Mouse (Mus musculus) skeletal muscle tissue, adult 2 months (tissue): Measurements from ENCODE around the gene Foxn3.

Experiments
- DNase-seq: peaks from one replicate; pipeline ENCODE4 v3.0.0-alpha.2; 2012; ENCODE audit warnings: low read depth, low spot score

Gene Foxn3

DNA sequence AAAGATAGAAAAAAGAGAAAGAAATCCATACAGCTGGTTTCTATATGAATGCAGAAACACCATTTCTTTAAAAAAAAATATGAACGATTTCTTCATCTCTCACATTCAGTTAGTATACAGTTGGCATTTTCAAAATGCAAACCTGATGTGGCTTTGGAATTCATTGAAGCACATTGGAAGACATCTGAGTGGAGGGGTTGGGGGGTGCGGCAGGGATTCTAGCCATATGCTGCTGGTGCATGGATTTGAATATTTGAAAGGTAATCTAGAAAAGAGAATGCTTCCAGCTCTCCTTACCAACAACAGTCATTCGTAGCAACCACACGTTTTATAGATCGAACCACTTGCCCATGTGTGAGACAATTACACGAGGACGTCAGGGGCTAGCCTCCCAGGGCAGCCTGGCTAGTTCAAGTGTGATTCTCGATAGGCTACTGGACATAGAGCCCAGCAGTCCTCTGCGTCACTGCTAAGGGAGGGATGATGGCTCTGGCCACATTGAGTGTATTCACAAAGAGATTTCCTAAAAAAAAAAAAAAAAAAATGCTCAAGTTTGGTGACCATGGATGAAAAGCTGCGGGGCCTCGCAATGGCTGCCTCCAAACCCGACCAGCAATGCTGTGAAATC lies 96.0 kb downstream of the Foxn3 start:
- no peak for DNase-seq

DNA sequence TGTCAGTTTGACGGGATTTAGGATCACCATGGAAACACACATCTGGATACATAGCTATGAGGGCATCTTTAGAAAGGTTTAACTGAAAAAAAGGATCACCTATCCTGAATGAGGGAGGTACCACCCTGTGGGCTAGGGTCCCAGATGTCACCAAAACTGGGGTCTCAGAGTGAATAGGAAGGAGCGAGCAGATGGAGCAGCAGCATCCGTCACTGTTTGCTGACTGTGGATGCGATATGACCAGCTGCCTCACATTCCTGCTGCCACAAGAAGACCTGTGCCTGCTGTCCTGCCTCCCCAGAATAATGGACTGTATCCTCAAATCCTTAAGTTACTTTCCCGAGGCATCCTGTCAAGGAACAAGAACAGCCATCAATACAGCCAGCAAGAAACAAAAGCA lies 97.0 kb downstream of the Foxn3 start:
- DNase-seq = no peak

DNA sequence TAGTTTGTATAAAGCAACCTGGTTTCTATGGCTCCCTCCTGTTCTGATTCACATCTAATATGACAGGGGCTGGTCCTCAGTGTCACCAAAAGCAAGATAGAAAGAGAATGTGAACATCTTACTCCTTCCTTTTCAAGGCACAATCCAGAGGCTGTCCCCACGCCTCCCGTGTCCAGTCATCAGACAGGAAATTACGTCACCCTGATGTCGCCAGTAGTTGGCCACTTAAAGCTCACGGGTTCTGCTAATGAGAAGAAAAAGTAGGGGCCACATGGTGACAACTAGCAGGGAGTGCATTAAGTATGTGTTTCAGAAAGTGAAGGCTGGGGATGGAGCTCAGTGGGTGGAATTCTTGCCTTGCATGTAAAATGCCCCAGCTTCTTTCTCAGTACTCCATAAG lies 99.1 kb downstream of the Foxn3 start:
- no peak for DNase-seq

DNA sequence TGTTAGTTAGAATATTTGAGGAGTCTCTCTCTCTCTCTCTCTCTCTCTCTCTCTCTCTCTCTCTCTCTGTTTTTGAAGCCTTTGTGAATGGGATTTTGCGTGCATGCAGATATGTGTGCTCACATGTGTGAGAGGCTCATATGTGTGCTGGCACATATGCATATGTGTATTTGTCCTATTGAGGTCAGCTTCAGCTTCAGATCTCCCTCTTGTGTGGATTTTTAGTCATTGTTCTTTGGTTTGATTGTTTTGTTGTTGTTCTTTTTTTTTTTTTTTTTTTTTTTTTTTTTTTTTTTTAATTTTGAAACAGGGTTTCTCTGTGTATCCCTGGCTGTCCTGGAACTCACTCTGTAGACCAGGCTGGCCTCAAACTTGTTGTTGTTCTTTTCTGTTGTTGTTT lies 100.5 kb downstream of the Foxn3 start:
- no peak for DNase-seq

DNA sequence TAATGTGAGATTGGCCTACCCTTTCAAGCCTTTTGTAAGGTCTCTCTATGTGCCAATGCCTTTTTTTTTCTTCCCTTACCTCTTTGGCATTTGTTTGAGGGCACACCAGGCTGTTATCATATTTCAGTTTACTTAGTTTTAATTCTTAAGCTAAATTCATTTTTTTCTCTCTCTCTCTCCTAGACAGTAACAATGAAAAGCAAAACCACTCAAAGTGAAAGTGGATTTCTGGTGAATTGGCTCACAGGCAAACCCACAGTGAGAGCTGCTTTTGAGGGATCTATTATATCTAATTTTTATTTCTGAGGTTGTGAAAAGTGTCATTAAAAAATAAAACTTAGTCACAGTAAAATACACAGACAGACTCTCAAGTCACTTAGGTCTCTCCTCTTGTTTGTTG lies 101.1 kb downstream of the Foxn3 start:
- DNase-seq = no peak

DNA sequence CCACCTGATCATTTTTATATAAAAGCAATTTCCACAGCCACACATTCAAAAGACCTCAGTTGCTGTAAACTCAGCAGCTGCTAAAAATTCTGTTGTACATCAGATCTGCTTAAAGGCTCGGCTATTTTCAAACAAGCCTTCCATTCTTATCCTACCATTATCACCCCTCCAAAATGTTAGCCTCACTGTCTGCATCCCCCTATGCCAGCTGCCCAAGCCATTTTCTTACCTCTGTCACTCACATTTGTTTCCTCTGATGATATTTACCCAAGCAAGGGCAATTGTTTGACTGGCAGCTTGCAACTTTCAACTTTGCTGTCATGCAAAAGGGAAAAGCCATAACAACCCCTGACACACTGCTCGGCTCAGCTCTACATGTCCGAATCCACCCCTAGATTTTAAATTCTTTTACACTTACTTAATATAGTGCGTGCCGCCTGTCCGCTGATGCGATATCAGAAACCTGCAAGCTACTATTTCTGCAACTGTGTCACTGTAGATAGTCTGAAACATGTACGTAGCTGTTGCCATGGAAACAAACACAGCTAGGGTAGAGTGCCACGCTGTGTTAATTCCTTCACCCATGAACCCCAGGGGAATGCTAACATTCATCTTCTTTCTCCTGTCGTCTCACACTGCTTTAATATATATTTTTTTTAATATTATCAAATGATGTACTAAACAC lies 105.7 kb downstream of the Foxn3 start:
- peak; percentile 25 for DNase-seq

DNA sequence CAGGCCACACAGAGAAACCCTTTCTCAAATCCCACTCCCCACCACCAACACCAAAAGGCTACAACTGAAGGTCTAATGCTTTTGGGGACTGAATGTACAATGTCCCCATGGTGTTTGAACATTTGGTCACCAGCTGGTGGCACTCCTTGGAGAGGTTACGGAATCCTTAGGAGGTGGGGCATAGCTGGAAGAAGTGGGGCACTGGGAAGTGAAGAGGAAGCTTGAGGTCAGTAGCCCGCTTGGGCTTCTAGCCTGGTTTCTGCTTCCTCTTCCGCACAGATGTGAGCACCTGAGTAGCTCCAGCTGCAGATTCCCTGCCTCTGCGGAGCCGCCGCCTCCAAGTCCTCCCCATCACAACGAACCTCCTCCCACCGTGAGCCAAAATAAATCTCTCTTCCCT lies 107.8 kb downstream of the Foxn3 start:
- DNase-seq = no peak

DNA sequence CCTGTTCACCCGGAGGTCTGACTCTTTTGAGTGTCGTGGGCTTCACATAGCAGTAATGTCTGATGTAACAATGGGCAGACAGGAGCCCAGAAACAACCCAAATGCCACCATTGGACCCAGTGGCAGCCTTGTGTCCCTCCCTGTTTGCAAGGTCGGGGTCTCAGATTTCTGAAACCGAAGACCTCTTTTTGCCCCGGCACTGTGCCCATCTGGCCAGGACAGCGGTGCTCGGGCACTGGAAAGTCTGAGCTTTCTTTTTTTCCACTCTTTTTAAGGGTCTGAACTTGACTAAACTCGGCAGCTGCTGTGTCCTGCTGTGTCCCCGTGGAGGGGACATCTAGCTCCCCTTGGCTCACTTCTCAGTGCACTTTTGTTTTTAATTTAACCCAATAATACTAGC lies 109.0 kb downstream of the Foxn3 start:
- peak; percentile 48 for DNase-seq

DNA sequence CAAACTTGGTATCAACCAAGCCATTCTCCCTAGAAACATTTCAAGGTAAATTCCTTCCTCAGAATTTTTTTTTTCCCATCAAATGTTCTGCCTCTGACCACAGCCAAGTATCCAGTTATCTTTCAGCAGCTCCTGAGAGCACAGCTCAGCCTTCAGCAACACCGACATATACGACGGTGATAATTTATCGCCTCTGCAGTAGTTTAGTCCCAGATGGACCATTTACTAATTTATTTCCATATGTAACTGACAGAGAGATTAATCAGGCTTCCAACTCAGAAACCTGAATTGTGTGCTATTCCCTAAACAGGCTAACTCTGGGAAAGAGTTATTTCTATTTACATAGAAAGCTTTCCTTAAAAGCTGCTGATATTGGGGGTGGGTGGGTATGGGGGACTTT lies 109.6 kb downstream of the Foxn3 start:
- DNase-seq = no peak

DNA sequence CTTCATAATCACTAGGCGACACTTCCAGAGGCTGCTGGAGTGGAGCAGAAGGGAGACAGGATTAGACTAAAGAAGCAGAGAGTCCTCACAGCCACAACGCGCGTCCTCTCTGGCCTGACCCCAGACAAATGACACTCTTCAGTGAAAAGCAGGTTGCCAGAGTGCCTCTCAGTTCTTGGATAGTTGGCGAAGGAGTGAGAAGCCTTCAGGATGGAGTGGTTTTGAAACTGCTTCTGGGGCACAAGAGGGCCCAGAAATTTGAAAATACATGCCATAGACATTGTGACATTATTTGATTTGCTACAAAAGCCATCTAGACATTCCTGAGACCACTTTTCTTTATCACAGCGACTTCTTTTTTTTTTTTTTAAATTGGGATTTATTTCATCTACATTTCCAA lies 113.3 kb downstream of the Foxn3 start:
- no peak for DNase-seq

DNA sequence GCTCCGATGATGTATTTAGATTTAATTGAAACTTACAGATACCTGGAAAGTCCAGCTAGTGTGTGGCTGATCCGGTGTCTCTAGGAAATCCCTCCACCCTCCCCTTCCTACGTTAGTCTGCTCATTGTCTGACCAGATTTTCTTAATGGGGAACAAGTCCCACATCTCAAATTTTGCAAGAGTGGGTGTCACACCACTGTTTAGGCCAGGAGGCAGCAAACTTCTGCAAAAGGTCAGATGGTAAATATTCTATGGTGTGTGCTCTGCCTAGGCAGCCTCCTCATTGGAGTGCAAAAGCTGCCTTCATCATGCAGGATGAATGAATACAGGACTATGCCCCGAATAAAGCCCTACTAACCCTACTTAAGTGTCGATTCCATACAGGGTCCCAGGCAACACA lies 115.6 kb downstream of the Foxn3 start:
- DNase-seq = no peak

DNA sequence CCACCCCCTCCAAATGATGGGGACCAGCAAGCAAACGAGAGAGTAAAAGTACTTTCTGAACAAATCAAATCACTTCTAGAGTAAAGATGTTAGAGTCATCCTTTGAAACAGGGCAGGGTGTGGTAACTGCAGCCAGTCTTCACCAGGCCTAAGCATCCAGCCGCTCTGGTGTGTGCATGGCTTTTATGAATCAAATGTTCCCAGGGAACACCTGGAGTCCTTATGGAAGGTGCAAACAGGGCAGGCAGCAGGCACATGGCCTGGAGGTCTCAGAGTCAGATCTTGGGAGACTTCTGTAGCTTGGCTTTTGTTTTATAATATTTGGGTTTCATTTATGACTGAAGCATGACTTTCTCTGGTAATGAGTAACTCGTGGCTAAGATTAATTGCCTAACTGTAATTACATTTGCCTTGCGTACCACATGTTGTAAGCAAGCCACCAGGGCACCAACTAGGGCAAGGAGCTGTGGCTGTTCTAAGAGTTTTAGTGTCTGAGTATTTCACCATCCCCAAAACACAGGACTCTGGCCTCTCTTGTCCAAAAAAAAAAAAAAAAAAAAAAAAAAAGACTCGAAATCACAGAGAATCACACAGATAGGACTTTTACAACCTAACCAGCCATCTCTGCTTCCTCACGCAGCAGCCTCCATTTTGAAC lies 118.2 kb downstream of the Foxn3 start:
- DNase-seq = no peak

DNA sequence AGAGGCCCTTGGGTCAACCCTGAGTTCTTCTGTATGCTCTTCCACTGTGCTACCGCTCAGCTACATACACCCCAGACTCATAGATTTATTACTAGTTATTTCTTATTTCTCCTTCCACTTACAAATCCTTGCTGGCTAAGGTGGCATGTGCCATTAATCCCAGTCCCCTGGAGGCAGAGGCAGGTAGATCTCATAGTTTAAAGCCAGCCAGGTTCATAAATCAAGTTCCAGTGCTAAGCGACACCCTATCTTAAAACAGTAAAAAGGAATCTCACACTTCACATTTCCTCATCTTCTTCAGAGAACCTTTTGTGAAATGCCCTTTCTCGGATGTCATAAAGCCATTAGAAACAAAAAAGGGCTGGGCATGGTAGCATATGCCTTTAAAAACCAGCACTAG lies 120.6 kb downstream of the Foxn3 start:
- DNase-seq = no peak

DNA sequence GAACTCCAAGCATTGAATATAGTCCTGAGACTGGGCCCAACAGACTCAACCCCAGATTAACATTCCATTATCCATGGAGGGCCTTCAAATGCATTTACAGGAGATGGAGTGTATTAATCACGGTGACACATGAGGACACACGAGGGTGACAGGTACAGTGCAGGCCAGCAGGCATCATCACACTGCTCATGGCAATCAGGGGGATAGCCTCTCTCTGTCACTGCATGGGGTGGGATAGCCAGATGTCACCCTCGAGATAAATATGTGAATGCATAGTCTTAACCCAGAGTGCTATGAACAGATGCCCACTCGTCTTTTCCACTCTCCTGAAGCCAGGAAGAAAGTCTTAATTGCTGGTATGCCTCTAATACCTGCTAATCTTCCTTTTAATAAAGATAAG lies 122.4 kb downstream of the Foxn3 start:
- DNase-seq = no peak

DNA sequence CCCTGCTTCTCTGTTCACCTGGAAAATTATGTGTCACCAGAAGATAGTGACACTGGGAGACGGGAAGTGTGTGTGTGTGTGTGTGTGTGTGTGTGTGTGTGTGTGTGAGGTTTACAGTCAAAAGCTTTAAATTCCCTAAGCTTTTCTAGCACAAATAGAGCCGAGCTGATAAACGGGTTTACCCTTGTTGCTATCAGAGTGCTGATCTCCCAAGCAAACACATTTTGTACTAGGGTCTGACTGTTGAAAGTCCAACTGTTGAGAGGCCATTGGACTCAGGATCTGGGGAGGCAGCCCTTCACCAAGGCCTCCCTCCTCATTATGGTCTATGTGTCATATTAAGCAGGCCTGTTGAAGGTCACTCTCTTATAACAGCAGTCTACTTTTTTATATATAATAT lies 123.4 kb downstream of the Foxn3 start:
- DNase-seq = no peak

DNA sequence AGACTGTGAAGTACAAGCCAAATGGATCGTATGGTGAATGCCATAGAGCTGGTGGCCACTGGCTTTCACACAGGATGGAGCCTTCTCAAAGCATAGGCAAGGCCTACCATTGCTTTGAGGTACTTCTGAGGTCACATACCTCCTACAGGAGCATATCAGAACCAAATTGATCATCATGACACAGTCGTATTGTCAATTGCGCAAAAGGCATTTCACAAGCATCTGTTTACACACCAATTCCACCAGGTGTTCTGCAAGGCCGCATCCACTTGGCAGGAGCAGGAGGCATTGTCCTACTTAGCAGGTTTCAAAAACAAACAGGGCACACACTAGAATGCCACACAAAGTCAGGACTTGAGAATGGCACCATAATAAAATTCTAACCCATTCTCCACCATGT lies 128.2 kb downstream of the Foxn3 start:
- DNase-seq = no peak

DNA sequence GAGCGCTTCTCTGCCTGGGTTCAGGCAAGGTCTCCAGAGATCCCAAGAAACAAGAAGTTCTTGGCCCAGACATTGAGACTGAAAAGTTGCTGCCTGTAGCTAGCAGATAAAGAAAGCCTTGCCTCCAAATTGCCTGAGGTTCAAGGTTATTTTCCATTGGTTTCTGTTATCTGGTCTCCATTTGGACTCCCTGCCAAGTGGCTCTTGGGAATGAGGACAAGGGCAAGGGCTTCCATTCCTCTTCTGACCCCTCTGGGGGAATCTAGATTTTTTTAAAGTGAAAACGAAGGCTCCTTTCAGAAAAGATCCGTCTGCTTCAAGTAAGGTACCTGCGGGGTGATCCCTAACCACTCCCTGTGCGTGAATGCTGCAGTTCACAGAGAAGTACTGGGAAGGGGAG lies 130.0 kb downstream of the Foxn3 start:
- DNase-seq = no peak

DNA sequence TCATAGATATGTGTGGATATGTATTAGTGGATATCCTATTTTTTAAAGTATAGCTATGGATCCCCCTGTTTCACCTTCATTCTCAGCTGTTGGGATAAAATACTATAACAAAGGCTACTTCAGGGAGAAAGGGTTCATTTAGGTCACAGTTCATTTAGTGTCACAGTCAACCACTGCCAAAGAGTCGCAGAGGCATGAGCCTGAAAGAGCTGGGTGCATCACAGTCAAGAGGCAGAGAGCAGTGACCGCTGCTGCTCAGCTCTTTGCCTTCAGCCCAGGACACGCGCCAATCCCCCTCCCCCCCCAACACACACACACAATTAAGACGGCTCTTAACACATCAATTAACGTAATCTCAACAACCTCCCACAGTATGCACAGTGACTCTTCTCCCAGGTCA lies 131.8 kb downstream of the Foxn3 start:
- DNase-seq = no peak

DNA sequence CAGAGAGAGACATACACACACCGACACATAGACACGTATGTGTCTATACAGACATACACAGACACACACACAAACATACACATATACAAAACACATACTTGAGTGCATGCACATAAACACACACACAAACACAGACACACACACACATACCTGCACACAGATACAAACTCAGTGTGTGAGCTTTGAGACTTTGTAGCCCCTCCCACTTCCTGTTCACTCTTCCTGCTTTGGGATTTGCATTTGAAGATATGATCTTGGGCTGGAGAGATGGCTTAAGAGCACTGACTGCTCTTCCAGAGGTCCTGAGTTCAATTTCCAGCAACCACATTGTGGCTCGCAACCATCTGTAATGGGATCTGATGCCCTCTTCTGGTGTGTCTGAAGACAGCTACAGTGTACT lies 132.4 kb downstream of the Foxn3 start:
- DNase-seq = no peak

DNA sequence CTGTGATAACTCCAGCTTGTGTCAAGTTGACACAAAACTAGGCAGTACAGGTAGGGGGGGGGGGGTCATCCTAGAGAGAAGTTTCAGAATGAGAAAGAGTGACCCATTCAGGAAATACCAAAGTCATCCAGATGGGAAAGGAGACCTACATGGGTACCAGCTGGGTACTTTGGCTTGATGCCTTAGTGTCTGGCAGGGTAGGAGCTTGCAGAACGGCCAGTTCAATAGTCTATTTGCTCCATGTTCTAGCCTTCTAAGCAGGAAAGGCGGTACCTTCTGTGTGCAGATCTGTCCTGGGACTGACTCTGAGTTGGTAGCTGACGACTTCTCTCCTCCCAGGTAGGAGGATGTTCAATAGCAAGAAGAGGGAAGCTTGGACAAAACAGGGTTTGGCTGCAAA lies 134.3 kb downstream of the Foxn3 start:
- no peak for DNase-seq

DNA sequence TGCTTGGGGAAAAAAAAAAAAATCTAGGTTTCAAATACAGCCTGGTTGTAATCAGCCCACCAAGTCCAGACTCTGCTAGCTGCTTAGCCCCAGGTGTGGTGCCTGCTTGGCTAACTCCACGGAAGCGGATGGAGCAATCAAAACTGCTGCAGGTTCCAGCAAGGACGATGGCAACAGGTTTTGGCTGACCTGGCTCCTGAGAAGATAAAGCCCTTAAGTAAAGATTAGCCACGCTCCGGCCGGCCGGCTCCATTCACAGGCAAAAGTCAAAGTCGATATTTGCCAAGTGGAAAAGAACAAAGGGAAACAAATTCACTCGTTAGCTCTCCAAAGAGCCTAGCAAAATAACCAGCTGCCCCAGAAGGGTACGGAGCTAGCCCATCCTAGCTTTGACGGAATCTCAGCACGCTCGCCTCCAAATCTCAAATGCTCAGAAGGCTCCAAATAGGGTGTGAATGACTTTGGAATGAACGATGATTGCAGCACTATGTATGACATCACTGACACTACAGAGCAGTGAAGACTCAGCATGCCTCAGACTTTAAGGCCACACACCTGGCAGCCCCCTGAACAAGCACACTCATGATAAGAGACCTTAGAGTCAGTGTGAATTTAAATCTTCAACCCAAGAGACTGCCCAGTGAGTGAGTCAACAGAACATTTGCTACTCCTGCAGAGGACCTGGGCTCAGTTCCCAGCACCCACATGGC lies 137.0 kb downstream of the Foxn3 start:
- DNase-seq = no peak

DNA sequence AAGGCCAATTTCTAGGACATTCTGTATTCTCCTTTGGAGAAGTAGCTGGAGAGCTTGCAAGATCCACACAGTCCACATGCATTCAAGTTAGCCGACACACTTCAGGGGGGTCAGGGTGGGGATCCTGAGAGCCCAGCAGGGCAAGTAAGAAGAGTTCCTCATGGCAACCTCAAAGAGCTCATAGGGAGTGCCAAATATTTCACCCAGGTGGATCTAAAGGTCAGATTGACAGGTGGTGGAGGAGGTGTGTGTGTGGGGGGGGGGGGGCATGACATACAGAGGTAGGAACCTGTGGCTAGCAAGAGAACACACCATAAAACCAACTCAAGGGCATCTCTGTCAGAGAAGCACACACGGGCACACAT lies 144.0 kb downstream of the Foxn3 start:
- no peak for DNase-seq
